Mouse (Mus musculus) gastrocnemius, adult 18-20 months (tissue): ENCODE data around the gene A830031A19Rik. TPM values are rescaled to one million over a fixed set of nuclear protein-coding genes. Genes with fewer than 3 reads are reported as not detected.

Experiments
- DNase-seq: peaks from one replicate; pipeline ENCODE4 v3.0.0; 2021; ENCODE audit warnings: low spot score
- long read RNA-seq, 2 experiments: library from polyadenylated mRNA; stranded (forward); transcript quantifications; one replicate each; pipeline ENCODE4 v2.0.0; 2021
- total RNA-seq, 2 experiments: library from RNA; stranded (reverse); gene quantifications; 2 replicates each; pipeline ENCODE4 v1.2.3; 2021

A830031A19Rik gene
- not detected for total RNA-seq
- long read RNA-seq, experiment 1: 0 reads
- long read RNA-seq, experiment 2: 0 reads

DNA sequence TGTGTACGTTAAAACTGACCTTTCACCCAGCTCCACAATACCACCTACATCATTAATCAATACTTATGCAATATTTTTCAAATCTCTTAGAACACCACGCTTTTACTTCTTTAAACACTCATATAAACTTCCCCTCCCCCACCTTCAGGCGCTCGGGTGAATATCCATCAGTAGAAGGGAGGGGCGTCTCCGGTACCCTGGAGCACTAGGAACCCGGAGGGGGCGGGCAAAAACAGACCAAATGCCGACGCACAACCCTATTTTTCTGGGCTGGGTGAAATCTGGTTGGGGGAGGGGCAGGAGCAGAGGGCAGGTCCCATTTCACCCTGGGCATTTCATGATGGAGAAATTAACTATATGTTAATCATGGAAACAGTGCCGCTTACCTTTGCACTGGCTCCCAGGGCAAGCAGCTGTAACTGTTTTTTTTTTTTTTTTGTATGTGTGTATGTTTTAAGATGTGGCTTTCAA, at the start of gene A830031A19Rik:
Gene A830031A19Rik, minus strand, starts transcription at position 421 of the 471 bp plus-strand sequence.
- DNase-seq: no peak

DNA sequence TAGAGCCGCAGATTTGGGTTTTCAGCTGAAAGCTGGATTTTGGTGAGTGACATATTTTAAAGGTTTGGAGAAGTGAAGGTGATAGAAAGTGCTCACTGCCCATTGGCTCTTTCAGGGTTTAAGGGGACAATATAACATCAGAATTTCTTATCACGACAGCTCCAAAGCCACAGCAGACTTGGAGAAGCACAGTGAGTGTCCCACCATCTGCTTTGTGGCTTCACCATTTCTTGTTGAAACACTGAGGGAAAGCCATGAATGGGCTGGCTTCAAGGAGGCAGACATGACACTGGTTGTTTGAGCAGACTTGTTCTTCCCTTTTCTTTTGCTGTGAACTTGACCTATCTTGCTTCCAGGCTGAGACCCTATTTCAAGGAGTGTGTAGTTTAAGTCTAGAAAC, 49.1 kb upstream of the A830031A19Rik start:
- DNase-seq: no peak

DNA sequence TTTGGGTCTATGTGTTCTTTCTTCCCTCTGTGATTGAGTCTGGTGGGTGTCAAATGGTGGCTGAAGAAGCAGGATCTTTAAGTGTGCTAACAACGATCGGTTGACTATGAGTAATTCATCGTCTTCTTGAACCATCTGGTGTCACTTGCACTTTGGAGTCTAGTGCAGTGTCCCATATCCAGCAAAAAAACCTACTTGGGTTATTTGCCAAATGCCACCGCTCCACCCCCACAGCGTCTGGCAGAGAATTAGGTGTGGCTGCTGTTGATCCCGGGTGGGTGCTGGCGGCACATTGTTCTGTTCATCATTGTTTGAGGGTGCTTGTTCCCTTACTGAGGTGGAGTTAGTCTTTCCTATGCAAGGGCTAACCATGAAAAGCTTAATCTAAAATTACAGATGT, 48.0 kb upstream of the A830031A19Rik start:
- DNase-seq: no peak

DNA sequence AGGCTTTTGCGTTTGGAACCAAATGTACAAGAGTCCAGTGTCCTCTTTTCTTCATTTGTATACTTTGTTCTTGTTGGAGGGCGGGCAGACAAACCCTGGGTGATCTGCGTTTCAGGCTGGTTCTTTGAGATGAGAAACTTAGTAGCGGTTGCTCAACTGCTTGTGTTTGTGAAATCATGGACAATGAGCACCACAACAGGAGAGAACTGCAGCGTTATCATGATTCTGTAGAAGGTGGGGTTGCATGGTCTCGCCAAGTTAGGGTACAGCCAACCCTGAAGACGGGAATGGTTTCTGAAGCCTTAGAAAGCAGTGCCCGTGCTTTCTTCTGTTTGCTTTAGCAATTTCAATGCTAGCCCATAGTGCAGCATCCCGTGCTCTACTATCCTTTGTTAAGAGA, 46.3 kb upstream of the A830031A19Rik start:
- DNase-seq: no peak

DNA sequence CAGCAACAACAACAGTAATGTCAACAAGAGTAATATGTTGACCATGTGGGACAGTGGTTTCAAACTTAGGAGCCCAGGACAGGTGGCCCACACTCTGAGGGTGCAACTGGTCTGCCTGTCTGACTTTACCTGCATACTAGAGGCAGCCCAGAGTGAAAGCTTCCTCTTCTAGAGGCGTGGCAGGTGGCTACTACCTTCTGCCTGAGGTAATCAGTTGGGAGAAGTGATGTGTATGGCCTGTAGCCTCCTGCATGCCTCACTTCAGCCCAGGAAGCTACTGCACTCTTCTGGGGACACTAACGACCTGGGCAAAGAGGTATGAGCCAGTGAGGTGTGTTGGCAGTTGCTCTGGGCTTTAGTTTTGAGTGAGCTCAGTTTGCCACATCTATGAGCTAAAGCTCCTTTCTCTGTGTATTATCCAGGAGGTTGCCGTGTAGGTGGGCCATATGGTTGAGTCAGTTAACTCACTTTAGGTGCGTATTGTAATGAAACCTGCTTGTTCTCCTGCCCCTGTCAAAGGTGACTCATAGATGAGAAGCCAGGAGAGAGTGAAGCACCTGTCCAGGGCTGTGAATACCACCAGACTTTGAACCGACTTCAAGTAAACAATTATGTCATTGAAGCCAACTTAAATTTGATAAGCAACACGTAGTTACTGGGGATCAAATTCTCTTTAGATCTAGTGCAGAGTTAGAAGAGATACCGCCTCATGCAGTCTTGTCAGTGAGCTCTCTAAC, 41.9 kb upstream of the A830031A19Rik start:
- DNase-seq: no peak

DNA sequence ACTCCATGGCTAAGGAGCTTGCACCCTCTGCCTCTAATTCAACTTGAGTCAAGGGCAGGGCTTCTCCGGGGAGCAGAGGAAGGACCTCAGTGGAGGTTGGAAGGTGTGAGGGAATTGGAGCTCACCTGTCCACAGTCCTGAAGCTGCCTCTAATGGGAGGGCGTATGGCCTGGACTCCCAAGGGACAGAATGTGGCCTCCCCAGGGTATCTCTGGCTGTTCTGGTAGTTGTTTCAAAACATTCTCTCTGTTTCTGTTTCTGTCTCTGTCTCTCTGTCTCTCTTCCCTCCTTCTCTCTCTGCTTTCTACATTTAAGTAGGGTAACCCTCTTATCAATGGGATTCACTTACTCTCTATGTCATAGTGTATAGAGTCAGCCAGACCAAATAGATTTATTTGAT, 41.2 kb upstream of the A830031A19Rik start:
- no peak for DNase-seq

DNA sequence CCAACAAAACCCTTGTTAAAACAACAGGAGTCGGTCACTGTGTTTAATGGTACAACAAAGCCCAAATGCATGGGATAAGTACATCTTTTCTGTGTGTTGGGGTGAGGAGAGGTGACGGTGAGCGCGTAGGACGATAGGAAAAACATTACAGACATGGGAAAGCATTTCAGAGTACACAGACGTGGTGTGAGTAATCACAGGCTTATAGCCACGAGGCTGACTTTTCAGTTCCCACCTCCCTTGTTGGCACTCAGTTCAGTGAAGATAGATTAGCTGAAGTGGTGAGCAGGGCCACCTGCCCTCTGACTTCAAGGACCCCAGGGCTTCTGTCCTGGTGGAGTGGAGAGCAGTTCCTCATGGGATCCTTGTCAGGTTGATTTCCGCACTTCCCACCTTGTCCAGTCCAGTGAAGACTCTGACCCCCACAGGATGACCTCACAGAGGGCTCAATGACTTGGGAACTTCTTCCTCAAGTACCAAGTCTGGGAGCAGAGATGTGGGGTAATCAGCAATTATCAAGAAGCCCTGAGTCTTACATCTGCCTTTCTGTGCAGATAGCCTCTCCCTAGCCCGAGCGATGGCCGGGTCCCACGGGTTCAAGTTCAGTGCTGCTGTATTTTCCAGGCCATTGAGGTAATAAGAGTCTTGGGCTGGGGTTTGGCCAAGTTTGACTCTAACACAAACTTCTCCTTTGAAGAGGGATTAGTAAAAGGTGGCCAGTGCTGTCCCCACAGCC, 40.3 kb upstream of the A830031A19Rik start:
- no peak for DNase-seq

DNA sequence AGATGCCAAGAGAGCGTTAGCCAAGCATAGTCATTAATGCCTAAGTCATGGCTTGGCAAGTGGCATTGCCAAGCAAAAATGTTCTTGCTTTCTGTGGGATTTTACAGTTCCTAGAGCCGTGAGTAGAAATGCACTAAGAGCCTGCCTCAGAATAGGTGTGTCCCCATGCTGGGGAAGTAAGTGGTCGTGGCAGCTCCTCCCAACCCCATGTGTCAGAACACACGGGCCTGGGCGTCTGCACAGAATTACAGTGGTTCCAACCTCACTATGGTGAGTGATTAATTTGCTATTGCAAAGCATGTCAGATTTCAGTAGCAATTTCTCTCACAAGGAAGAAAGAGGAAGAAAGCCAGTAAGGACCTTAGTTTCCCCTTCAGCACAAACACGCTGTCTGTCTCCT, 36.9 kb upstream of the A830031A19Rik start:
- DNase-seq: no peak

DNA sequence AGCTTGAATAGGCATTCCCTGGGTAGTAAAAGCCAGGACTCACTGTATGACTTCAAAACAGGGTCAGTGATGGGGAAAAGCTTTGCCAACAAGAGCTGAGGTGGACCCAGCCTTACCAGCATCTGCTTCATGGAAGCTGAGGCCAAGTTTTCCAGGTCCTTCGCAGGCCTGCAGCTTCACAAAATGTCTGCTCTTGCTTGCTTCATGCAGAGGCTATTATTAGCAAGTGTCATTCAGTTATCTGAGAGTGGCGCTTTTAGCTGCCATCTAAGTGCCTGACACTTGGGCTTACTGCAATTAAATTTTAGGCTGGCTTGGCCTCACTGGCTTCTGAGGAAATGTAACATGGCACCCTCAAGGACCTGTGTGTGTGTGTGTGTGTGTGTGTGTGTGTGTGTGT, 35.3 kb upstream of the A830031A19Rik start:
- no peak for DNase-seq

DNA sequence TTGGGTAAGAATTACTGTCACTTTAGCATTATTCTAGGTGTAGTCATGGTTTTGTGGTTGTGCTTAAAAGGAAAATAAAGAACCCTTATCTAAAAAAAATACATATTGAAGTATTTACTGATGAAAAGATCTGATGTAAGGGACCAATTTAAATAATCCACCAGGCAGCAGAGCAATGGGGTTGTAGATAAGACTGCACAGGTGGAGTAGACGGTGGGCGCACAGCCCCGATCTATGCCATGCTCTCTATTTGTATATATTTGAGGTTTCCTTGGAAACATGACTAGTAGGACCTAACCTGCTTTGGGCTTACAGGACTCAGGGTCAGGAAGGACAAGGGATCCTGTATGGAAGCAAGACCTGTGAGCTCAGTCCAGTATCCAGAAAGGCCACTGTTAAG, 34.5 kb upstream of the A830031A19Rik start:
- no peak for DNase-seq

DNA sequence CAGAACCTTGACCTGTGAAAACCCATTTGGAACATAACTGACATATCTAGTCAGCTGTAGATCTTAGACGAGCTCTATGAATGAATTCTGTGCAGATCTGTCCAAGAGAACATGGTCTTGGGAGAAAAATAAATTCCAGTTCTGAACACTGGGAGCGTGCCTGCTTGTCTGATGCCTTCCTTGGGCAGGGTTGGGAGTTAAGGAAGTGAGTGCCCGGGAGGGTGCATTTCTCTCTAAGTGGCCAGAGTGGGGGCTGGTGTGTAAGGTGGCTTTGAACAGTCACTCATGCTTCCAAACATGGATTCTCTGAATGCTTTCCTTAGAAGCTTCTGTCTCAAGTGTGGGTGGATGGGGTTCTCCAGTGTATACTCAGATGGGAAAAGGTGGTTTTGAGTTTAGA, 34.1 kb upstream of the A830031A19Rik start:
- no peak for DNase-seq

DNA sequence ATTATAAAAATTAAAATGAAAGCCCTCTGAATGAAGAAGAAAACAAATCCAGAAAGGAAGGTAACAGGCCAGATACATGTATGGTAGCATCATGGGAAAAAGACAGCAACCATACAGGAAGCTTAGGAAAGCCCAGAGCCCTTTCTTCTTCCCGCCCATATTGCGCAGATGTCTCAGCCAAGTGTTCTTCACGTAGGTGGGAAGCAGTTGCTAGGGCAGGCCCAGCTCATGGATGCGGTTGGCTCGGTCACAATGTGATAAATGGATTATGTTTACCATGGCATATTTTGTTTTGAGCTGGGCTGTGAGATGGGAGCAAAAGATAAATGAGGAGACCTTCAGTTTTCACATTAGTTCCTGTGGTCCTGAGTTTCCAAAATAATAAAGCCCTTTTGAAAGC, 32.6 kb upstream of the A830031A19Rik start:
- DNase-seq: no peak

DNA sequence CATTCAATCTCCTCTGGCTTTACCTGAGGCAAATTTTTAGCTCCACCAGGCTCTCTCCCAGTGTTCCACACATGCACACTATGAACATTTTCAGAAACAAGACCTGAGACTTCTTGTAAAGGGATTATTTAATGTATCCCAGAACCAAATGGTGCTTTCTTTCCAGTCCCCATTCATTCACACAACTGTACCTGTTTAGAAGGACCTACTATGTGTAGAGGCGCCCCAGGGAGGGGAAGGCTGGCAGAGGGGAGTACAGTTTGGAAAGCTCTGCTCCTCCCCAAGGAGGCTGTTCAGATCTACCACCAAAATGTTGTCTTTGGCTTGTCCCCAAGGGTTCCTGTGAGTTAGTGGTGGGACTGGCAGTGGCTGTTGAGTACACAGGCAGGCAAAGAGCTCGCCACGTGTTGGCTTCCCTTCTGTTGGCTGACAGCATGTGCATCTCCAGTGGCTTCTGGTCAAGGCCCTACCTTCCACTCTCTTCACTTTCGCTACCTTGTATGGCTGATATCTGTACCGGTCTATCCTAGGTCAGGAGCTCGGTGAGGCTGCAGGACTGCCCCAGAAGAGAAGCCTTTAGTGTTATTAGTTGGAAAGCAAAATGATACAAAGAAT, 28.4 kb upstream of the A830031A19Rik start:
- DNase-seq: no peak

DNA sequence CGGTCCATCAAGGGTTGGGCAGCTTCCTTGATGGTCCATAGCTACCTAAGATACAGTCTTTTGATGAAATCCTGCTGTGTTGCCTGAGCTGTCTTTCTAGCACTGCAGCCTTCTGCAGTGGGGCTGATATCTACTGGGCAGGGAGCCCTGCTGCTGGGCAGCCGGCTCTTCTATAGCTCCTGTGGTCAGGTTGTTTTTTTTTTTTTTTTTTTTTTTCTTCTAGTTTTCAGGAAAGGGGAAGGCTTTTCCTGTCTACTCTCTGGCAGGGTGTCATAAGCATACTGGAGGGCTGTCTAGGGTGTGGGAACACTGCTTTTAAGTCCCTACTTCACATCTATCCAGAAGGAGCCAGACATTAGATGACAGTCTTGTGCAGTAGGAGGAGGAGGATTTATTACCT, 27.5 kb upstream of the A830031A19Rik start:
- no peak for DNase-seq

DNA sequence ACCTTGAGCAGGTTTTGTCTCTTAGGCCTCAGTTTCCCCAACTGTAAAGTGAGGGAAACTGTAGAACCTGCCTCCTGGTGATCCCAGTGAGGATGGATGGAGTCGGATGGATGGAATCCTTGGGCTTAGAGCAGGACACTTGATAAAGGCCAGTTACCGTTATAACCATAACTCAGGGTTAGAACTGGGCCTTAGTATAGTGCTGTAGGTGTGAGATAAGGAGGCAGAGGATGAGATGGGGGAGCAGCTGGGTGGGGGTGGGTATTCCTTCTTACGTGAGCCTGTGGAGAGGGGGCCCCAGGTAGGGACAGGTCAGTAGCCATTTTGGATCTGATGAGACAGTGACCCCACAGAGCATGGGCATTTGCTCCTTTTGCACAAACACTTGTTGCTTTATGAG, 26.8 kb upstream of the A830031A19Rik start:
- DNase-seq: no peak

DNA sequence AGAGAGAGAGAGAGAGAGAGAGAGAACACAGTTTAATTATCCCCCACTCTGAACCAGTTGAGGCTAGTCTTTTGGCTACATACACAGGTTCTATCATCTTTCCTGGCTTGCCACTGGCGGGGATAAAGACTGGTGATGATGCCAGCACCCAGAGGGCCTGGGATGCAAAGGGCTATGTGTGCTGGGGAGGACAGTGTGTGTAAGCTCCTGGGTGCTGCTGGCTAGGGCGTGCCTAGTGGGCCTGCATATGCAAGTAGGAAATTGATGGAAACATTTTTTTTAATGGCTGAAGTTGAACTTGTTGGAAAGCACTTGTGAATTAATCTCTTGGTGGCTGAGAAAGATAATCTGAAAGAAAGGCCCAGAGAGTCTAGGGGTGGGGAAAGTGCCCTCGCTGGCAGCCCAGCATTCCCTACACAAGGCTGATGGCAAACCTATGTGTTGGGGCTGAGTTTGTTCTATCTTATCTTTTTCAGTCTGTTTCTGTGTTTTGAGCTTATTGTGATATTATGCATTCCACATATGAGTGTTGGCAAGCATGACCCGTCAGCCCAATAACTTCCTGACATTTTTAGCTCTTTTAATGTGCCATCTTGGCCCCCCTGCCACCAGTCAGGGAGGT, 25.7 kb upstream of the A830031A19Rik start:
- no peak for DNase-seq

DNA sequence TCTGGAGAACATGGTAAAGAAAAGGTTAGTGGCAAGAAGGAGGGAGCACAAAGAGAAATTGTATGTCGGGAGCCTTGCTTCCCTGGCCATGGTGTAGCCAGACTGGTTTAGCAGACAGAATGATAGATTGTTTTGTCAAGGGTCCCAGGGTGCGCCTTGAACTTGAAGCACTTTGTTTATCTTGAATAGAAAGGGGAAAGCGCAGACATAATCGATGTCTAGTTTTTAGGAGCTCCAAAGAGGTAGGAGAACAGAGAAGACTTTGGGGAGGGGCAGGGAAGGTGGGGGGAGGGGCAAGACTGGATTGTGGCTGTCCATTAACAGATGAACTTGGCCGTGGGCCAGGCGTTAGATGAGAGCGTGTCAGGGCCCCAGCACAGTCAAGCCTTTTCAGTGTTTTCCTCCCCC, 25.0 kb upstream of the A830031A19Rik start:
- DNase-seq: no peak

DNA sequence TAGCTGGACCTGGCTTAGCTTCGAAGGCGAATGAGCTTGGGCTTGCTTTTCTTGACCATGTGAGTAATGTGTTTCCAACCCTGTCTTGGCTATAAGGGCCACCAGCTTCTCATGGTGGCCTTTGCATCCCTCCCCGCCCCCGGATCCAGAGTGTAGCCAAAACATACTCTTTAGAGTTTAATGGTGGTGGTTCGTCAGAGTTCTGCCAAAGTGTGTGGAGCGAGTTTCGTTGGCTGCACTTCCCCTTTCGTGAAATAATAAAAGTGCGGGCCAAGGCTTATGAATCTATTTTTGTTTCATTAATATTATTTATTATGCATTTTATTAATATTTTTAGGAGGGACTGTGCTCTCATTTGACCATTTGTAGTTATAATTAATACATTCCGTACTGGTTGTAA, 24.4 kb upstream of the A830031A19Rik start:
- no peak for DNase-seq

DNA sequence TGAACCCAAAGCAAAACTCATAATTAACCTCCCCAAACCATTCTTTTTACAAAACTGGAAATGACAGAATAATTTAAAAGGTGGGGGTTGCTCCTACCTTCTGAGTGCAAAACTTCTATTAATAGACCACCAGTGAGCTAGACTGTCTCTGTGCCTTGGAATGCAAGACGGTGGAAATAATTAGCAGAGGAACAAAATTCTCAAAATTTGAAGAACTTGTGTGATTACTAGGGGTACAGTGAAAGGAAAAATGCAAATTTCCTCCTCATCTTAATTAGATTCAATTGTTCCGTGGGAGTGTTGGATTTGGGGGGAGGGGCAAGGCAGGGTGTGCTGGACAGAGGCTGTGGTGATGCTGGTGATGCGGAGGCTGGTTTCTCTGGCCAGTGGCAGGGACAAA, 23.8 kb upstream of the A830031A19Rik start:
- no peak for DNase-seq

DNA sequence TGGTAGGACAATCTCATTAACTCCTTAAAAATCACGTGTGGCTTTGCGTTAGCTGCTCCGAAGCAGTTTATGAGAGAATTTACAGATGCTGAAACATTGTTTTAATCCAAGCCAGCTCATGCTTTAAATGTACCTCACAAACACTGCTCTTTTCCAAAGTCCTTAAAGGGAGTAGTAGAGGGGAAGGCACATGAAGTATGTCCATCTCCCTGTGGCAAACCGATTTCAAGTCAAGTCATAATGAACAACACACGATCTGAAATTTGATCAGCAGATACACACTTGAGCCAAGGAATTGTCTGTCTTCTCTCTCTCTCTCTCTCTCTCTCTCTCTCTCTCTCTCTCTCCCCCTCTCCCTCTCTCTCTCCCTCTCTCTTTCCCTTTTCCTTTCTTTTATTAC, 23.2 kb upstream of the A830031A19Rik start:
- no peak for DNase-seq

DNA sequence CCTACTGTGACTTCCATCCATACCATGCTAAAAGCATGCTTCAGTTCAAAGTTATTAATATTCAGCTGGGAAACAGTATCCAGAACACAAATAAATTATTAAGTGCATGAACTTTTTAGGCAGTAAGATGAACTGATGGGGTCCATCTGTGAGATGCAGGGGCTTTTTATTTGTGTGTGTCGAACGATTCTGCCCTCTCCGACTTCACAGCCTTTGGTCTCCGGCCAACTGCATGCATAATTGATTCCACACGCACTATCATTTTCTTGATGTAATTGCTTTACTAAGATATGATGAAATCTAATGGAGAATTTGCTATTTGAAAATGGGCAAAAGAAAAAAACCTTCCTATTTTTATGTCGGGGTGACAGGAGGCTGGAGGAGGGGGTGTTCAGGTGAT, 22.2 kb upstream of the A830031A19Rik start:
- DNase-seq: no peak

DNA sequence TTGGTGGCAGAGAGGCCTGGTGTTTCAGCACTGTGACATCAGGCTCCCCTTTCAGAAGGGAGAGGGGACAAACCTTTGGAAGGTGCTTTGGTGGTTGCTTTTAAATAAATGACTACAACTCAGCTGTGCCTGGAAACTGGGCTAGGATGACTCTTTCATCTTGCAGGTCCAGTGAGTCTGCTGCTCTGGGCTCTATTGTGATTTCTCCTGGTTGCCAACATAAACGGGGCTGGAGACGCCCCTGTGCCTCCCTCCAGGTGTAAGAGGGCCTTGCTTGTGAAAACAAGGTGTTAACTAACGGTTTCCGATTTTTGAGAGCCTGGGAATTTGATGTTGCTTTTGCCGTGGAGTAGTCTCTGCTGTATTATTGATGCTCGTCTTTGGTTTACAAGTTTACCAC, 21.6 kb upstream of the A830031A19Rik start:
- no peak for DNase-seq
